Mouse (Mus musculus): ENCODE results near the gene Pcsk5. TPM values are rescaled to one million over a fixed set of nuclear protein-coding genes. Genes with fewer than 3 reads are reported as not detected.
A peak's percentile ranks its signal among the peaks of the same experiment; 100 is the strongest.

Gene Pcsk5
- polyA plus RNA-seq, 1 experiment from 2014 or later: 12.6 TPM

- no peaks in the 10 kb centered on the region for H3K9me3 ChIP-seq
- H3K4me3 ChIP-seq: no peak overlapping the region
- ATAC-seq (ENCODE audit: low FRiP score, low read depth): no peak
- no peaks in the 10 kb centered on the region for H3K27me3 ChIP-seq
- H3K4me2 ChIP-seq: no peak overlapping the region
- no peaks in the 10 kb centered on the region for H3K36me3 ChIP-seq
- H3K27ac ChIP-seq (replicated peaks): no peak overlapping the region
- no peak overlapping the region for H3K9ac ChIP-seq
- H3K4me1 ChIP-seq (replicated peaks): no peaks in the 10 kb centered on the region
Observed at GRCm38 (mm10) chr19:17553396-17554100, 283.9 kb downstream of the Pcsk5 start.

GRCm38 (mm10) chr19:17528746-17529532 lies 308.5 kb downstream of the Pcsk5 start:
- no peak overlapping the region for H3K4me2 ChIP-seq
- no peaks in the 10 kb centered on the region for H3K36me3 ChIP-seq
- no peaks in the 10 kb centered on the region for H3K27me3 ChIP-seq
- no peak overlapping the region for H3K4me3 ChIP-seq
- no peak for ATAC-seq (ENCODE audit: low FRiP score, low read depth)
- 78% methylated on average over 4 of the region's 4 CpGs for WGBS
- no peaks in the 10 kb centered on the region for H3K4me1 ChIP-seq (replicated peaks)
- no peak overlapping the region for H3K9ac ChIP-seq
- H3K27ac ChIP-seq (replicated peaks): no peak overlapping the region
- H3K9me3 ChIP-seq: no peaks in the 10 kb centered on the region

- Histone ChIP-seq H3K4me3 (no peak overlapping the region), H3K4me1 (replicated peaks) (no peaks in the 10 kb centered on the region), H3K4me2 (no peak overlapping the region), H3K27me3 (no peaks in the 10 kb centered on the region), H3K27ac (replicated peaks) (no peak overlapping the region), H3K9me3 (no peaks in the 10 kb centered on the region), H3K9ac (no peak overlapping the region), H3K36me3 (no peaks in the 10 kb centered on the region)
- ATAC-seq (ENCODE audit: low FRiP score, low read depth): no peak
- WGBS: 85% methylated on average over 1 of the region's 1 CpGs
Observed at GRCm38 (mm10) chr19:17525558-17525957, 311.9 kb downstream of the Pcsk5 start.

- no peaks in the 10 kb centered on the region for H3K27me3 ChIP-seq
- no peak overlapping the region for H3K9ac ChIP-seq
- no peaks in the 10 kb centered on the region for H3K4me1 ChIP-seq (replicated peaks)
- WGBS: 63% methylated on average over 3 of the region's 3 CpGs
- no peaks in the 10 kb centered on the region for H3K9me3 ChIP-seq
- H3K27ac ChIP-seq (replicated peaks): no peak overlapping the region
- no peak overlapping the region for H3K4me2 ChIP-seq
- H3K4me3 ChIP-seq: no peak overlapping the region
- no peak for ATAC-seq (ENCODE audit: low FRiP score, low read depth)
- H3K36me3 ChIP-seq: no peaks in the 10 kb centered on the region
Observed at GRCm38 (mm10) chr19:17514456-17514855, 323.0 kb downstream of the Pcsk5 start.

GRCm38 (mm10) chr19:17511283-17511682 lies 326.1 kb downstream of the Pcsk5 start:
- Histone ChIP-seq H3K27me3 (no peaks in the 10 kb centered on the region), H3K4me1 (replicated peaks) (no peaks in the 10 kb centered on the region), H3K4me3 (no peak overlapping the region), H3K9me3 (no peaks in the 10 kb centered on the region), H3K4me2 (no peak overlapping the region), H3K9ac (no peak overlapping the region), H3K27ac (replicated peaks) (no peak overlapping the region), H3K36me3 (no peaks in the 10 kb centered on the region)
- ATAC-seq (ENCODE audit: low FRiP score, low read depth): no peak
- WGBS: 86% methylated on average over 5 of the region's 5 CpGs

- H3K9me3 ChIP-seq: no peaks in the 10 kb centered on the region
- H3K27ac ChIP-seq (replicated peaks): no peak overlapping the region
- H3K36me3 ChIP-seq: no peaks in the 10 kb centered on the region
- H3K4me1 ChIP-seq (replicated peaks): no peaks in the 10 kb centered on the region
- WGBS: 73% methylated on average over 6 of the region's 6 CpGs
- H3K9ac ChIP-seq: no peak overlapping the region
- H3K4me3 ChIP-seq: no peak overlapping the region
- ATAC-seq (ENCODE audit: low FRiP score, low read depth): no peak
- no peak overlapping the region for H3K4me2 ChIP-seq
- H3K27me3 ChIP-seq: no peaks in the 10 kb centered on the region
Observed at GRCm38 (mm10) chr19:17504212-17504611, 333.2 kb downstream of the Pcsk5 start.

GRCm38 (mm10) chr19:17498586-17499235 lies 338.7 kb downstream of the Pcsk5 start:
- Histone ChIP-seq H3K4me1 (replicated peaks) (no peaks in the 10 kb centered on the region), H3K4me2 (no peak overlapping the region), H3K9me3 (no peaks in the 10 kb centered on the region), H3K9ac (no peak overlapping the region), H3K27ac (replicated peaks) (no peak overlapping the region), H3K27me3 (no peaks in the 10 kb centered on the region), H3K4me3 (no peak overlapping the region), H3K36me3 (no peaks in the 10 kb centered on the region)
- WGBS: 87% methylated on average over 7 of the region's 7 CpGs
- no peak for ATAC-seq (ENCODE audit: low FRiP score, low read depth)

- Histone ChIP-seq H3K36me3 (no peaks in the 10 kb centered on the region), H3K4me3 (no peak overlapping the region), H3K27me3 (no peaks in the 10 kb centered on the region), H3K9ac (no peak overlapping the region), H3K4me2 (no peak overlapping the region), H3K4me1 (replicated peaks) (peaks cover 6% of the 10 kb centered on the region; the same call in 1 of the 2 replicates), H3K9me3 (no peaks in the 10 kb centered on the region), H3K27ac (replicated peaks) (no peak overlapping the region)
- 100% methylated on average over 1 of the region's 1 CpGs for WGBS
- ATAC-seq (ENCODE audit: low FRiP score, low read depth): no peak
Observed at GRCm38 (mm10) chr19:17496131-17496530, 341.3 kb downstream of the Pcsk5 start.

GRCm38 (mm10) chr19:17491822-17492544 lies 345.4 kb downstream of the Pcsk5 start:
- WGBS: 47% methylated on average over 9 of the region's 9 CpGs
- ATAC-seq (ENCODE audit: low FRiP score, low read depth): no peak
- no peak overlapping the region for H3K4me3 ChIP-seq

GRCm38 (mm10) chr19:17491322-17491721 lies 346.1 kb downstream of the Pcsk5 start:
- Histone ChIP-seq H3K27me3 (no peaks in the 10 kb centered on the region), H3K4me3 (no peak overlapping the region), H3K27ac (replicated peaks) (no peak overlapping the region), H3K9ac (no peak overlapping the region), H3K4me2 (no peak overlapping the region), H3K4me1 (replicated peaks) (peaks cover 6% of the 10 kb centered on the region; the same call in 1 of the 2 replicates), H3K9me3 (no peaks in the 10 kb centered on the region), H3K36me3 (no peaks in the 10 kb centered on the region)
- ATAC-seq (ENCODE audit: low FRiP score, low read depth): 0 out of 2 replicates have a peak, but pooled peaks have one; percentile 19
- WGBS: 78% methylated on average over 3 of the region's 3 CpGs

More at GRCm38 (mm10) chr19:17491822-17492544, 345.4 kb downstream of the Pcsk5 start:
- peaks cover 6% of the 10 kb centered on the region; the same call in 1 of the 2 replicates for H3K4me1 ChIP-seq (replicated peaks)
- no peak overlapping the region for H3K9ac ChIP-seq
- H3K36me3 ChIP-seq: no peaks in the 10 kb centered on the region
- no peak overlapping the region for H3K4me2 ChIP-seq
- H3K27ac ChIP-seq (replicated peaks): no peak overlapping the region
- H3K9me3 ChIP-seq: no peaks in the 10 kb centered on the region
- no peaks in the 10 kb centered on the region for H3K27me3 ChIP-seq

GRCm38 (mm10) chr19:17489866-17490141 lies 347.6 kb downstream of the Pcsk5 start:
- Histone ChIP-seq H3K36me3 (no peaks in the 10 kb centered on the region), H3K27ac (replicated peaks) (no peak overlapping the region), H3K4me3 (no peak overlapping the region), H3K27me3 (no peaks in the 10 kb centered on the region), H3K4me2 (no peak overlapping the region), H3K9ac (no peak overlapping the region), H3K4me1 (replicated peaks) (peaks cover 6% of the 10 kb centered on the region; the same call in 1 of the 2 replicates), H3K9me3 (no peaks in the 10 kb centered on the region)
- WGBS: 51% methylated on average over 3 of the region's 3 CpGs
- ATAC-seq (ENCODE audit: low FRiP score, low read depth): no peak

All from hindbrain, embryonic 15.5 days (tissue).